Mouse (Mus musculus) forebrain, embryonic 11.5 days (tissue): ENCODE measurements around the gene Acox3. TPM values are rescaled to one million over a fixed set of nuclear protein-coding genes. Genes with fewer than 3 reads are reported as not detected.
A peak's percentile ranks its signal among the peaks of the same experiment; 100 is the strongest.
"Not testable (repeated sequence)": the region's sequence is repeated elsewhere in the genome, so short reads cannot be mapped to it uniquely, and the experiment has no call there.

Experiments used
- ATAC-seq: fragments of 200-750 bp; cut with Nextera tagmentation; replicated peaks from 2 replicates; pipeline ENCODE4 v1.8.0; 2017; ENCODE audit warnings: moderate TSS enrichment; ENCODE audit not compliant: low FRiP score
- DNase-seq: peaks from one replicate; pipeline ENCODE4 v3.0.0-alpha.2; 2017; ENCODE audit warnings: low spot score
- H3K27ac ChIP-seq: fragments of 300-500 bp; sonication (generic); 2 replicates; pipeline ENCODE4 v1.5.1; 2014; ENCODE audit warnings: low read depth, low read length
- H3K27me3 ChIP-seq: fragments of 300-500 bp; sonication (generic); 2 replicates; pipeline ENCODE4 v1.6.1; 2014; ENCODE audit warnings: mild to moderate bottlenecking, low read length, mixed read lengths; ENCODE audit not compliant: control insufficient read depth, insufficient read depth
- H3K36me3 ChIP-seq: fragments of 300-500 bp; sonication (generic); 2 replicates; pipeline ENCODE4 v1.6.1; 2014; ENCODE audit warnings: mild to moderate bottlenecking, low read length, moderate library complexity, mixed read lengths; ENCODE audit not compliant: control insufficient read depth, insufficient read depth
- H3K4me1 ChIP-seq: fragments of 300-500 bp; sonication (generic); replicated peaks from 2 replicates; pipeline ENCODE4 v1.6.1; 2014; ENCODE audit warnings: low read length, mixed read lengths; ENCODE audit not compliant: control insufficient read depth, insufficient read depth
- H3K4me2 ChIP-seq: fragments of 300-500 bp; sonication (generic); 2 replicates; pipeline ENCODE4 v1.6.1; 2014; ENCODE audit warnings: low read depth, mild to moderate bottlenecking, low read length, moderate library complexity, mixed read lengths; ENCODE audit not compliant: severe bottlenecking
- H3K4me3 ChIP-seq: fragments of 300-500 bp; sonication (generic); 2 replicates; pipeline ENCODE4 v1.5.1; 2014; ENCODE audit warnings: low read depth, low read length
- H3K9ac ChIP-seq: fragments of 300-500 bp; sonication (generic); 2 replicates; pipeline ENCODE4 v1.6.1; 2014; ENCODE audit warnings: low read length
- H3K9me3 ChIP-seq: fragments of 300-500 bp; sonication (generic); 2 replicates; pipeline ENCODE4 v1.6.1; 2016; ENCODE audit warnings: low read length, mixed read lengths; ENCODE audit not compliant: control insufficient read depth
- WGBS: fragments of 180-500 bp; shearing (Covaris S2); extraction: QIAGEN DNeasy Blood & Tissue Kit; methylation state at CpG from one replicate; pipeline ENCODE4 v1.1.7; 2014; 5-methylcytosine and 5-hydroxymethylcytosine counted together
- polyA plus RNA-seq: library from polyadenylated mRNA; unstranded; fragments of >200 nt; fragmentation: Nextera tagmentation; extraction: Ambion mirVana; gene quantifications from 2 replicates; pipeline ENCODE4 v1.2.1, GENCODE M21; 2014

Acox3 gene
- polyA plus RNA-seq, 1 experiment from 2014 or later, result 15.6 TPM

DNA sequence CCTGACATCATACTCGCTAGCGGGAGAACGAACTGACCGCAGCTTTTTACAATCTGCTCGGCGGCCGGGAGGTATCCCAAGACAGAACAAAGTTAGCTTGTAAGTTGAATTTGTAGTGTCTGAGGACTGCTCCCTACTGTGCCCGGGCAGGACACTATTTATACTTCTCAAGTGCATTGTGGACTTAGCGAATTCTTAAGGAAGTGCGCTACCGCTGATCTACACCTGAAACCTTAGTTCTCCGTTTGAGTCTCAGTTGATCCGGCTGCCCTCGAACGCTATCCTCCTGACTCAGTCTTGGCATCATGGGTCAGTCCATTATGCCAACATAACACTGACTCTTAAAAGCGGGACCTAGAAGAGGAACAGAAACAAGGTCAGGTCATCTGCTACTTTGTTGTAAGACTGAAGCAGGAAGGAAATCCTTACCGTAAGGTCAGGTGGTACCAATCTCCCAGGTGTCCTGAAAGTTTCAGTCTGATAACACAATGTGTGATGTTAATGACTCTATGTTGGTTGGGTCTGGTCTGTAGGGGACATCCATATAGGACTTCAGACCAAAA, 462 bp downstream of the Acox3 start:
- Histone ChIP-seq H3K9me3 (no peaks in the 10 kb centered on the region), H3K4me2 (peak overlapping the region; percentile 76), H3K27ac (no peak overlapping the region), H3K4me1 (peaks cover 4% of the 10 kb centered on the region; the same call in 1 of the 2 replicates), H3K36me3 (no peaks in the 10 kb centered on the region), H3K27me3 (no peaks in the 10 kb centered on the region), H3K4me3 (peak overlapping the region; percentile 60), H3K9ac (peak overlapping the region; percentile 64)
- 4% methylated on average over 17 of the region's 17 CpGs for WGBS
- DNase-seq (no peak), ATAC-seq (no peak; the same call in 1 of the 2 replicates)

- not testable (repeated sequence) for ATAC-seq
These were observed 1.4 kb downstream of the Acox3 start for GRCm38 (mm10) chr5:35584259-35584658.

GRCm38 (mm10) chr5:35591497-35591896, 8.7 kb downstream of the Acox3 start:
- H3K9me3 ChIP-seq, result no peaks in the 10 kb centered on the region
- ATAC-seq, result no peak
- no peaks in the 10 kb centered on the region; the same call in 1 of the 2 replicates for H3K36me3 ChIP-seq
- WGBS, result 85% methylated on average over 2 of the region's 4 CpGs
- no peak overlapping the region for H3K4me2 ChIP-seq
- no peaks in the 10 kb centered on the region for H3K4me1 ChIP-seq
- no peak overlapping the region for H3K4me3 ChIP-seq
- no peak for DNase-seq
- no peaks in the 10 kb centered on the region for H3K27me3 ChIP-seq
- no peak overlapping the region for H3K9ac ChIP-seq
- H3K27ac ChIP-seq, result no peak overlapping the region

More at GRCm38 (mm10) chr5:35584259-35584658, 1.4 kb downstream of the Acox3 start:
- H3K27me3 ChIP-seq, H3K4me1 ChIP-seq, H3K36me3 ChIP-seq, H3K27ac ChIP-seq, H3K9ac ChIP-seq, H3K4me2 ChIP-seq, H3K9me3 ChIP-seq, H3K4me3 ChIP-seq, DNase-seq: not testable (repeated sequence)
- 86% methylated on average over 2 of the region's 2 CpGs for WGBS

GRCm38 (mm10) chr5:35592081-35592736, 9.4 kb downstream of the Acox3 start:
- Histone ChIP-seq H3K4me2 (no peak overlapping the region), H3K4me1 (no peaks in the 10 kb centered on the region), H3K9ac (no peak overlapping the region), H3K36me3 (no peaks in the 10 kb centered on the region; the same call in 1 of the 2 replicates), H3K4me3 (no peak overlapping the region), H3K27ac (no peak overlapping the region), H3K9me3 (no peaks in the 10 kb centered on the region), H3K27me3 (no peaks in the 10 kb centered on the region)
- WGBS, result 81% methylated on average over 21 of the region's 21 CpGs
- DNase-seq (no peak), ATAC-seq (no peak)

- H3K4me2 ChIP-seq, result no peak overlapping the region
- H3K9ac ChIP-seq, result no peak overlapping the region
- no peak overlapping the region for H3K27ac ChIP-seq
- DNase-seq (no peak), ATAC-seq (no peak)
- no peaks in the 10 kb centered on the region for H3K4me1 ChIP-seq
- 81% methylated on average over 4 of the region's 4 CpGs for WGBS
- H3K36me3 ChIP-seq, result no peaks in the 10 kb centered on the region; the same call in 1 of the 2 replicates
- H3K9me3 ChIP-seq, result no peaks in the 10 kb centered on the region
- no peak overlapping the region for H3K4me3 ChIP-seq
- no peaks in the 10 kb centered on the region for H3K27me3 ChIP-seq
These were observed 10.0 kb downstream of the Acox3 start for GRCm38 (mm10) chr5:35592824-35593223.

DNA sequence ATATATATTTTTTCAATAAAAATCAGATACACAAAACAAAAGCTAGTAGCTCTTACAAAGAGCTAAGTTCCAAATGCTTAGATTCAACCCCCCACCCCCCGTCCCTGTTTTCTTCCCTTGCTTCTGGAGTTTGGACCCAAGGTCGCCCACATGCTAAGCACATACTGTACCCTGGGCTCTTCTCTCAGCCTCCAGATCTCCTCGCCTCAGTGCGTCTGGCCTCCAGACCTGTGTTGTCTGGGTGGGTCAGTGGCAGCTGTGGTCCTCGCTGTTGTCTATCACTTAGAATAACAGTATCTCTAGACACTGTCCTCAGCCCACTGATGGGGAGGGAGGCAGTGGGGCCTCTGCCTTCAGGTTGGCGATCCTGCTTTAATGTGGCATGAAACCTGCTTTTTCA, 10.4 kb downstream of the Acox3 start:
- Histone ChIP-seq H3K9me3 (no peaks in the 10 kb centered on the region), H3K27me3 (no peaks in the 10 kb centered on the region), H3K4me2 (no peak overlapping the region), H3K27ac (no peak overlapping the region), H3K4me3 (no peak overlapping the region), H3K36me3 (no peaks in the 10 kb centered on the region; the same call in 1 of the 2 replicates), H3K4me1 (no peaks in the 10 kb centered on the region), H3K9ac (no peak overlapping the region)
- ATAC-seq (no peak), DNase-seq (no peak)
- WGBS, result 88% methylated on average over 6 of the region's 6 CpGs

DNA sequence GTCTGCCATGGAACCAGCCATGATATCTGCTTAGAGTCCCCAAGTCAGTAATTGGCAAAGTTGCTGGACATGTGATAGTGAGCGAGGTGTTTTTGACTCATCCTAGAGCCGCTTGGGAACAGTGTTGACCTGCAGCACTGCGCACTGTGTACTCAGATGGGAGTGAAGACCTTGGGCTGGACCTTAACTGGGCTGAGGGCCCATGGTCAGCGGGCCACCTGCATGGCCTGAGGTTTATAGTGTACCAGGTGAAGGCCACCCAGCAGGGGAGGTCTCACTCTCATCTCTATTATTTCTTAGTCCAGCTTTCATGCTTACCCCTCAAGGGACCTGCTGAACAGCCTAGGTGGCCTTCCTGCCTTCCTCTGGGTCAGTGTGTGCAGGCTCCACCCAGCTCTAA, 11.9 kb downstream of the Acox3 start:
- Histone ChIP-seq H3K27ac (no peak overlapping the region), H3K4me1 (no peaks in the 10 kb centered on the region), H3K9ac (no peak overlapping the region), H3K4me3 (no peak overlapping the region), H3K27me3 (no peaks in the 10 kb centered on the region), H3K36me3 (no peaks in the 10 kb centered on the region; the same call in 1 of the 2 replicates), H3K9me3 (no peaks in the 10 kb centered on the region), H3K4me2 (no peak overlapping the region)
- ATAC-seq (no peak), DNase-seq (no peak)
- WGBS, result 92% methylated on average over 4 of the region's 4 CpGs

GRCm38 (mm10) chr5:35595706-35596105, 12.9 kb downstream of the Acox3 start:
- ATAC-seq (no peak), DNase-seq (peak; percentile 90)
- Histone ChIP-seq H3K36me3 (no peaks in the 10 kb centered on the region), H3K27ac (no peak overlapping the region), H3K27me3 (no peaks in the 10 kb centered on the region), H3K4me2 (no peak overlapping the region), H3K9ac (no peak overlapping the region), H3K4me1 (no peaks in the 10 kb centered on the region), H3K9me3 (no peaks in the 10 kb centered on the region), H3K4me3 (no peak overlapping the region)
- WGBS, result 21% methylated on average over 4 of the region's 4 CpGs
